Mouse (Mus musculus) heart, postnatal 25 days (tissue): ENCODE results near the gene Snai1. TPM values are rescaled to one million over a fixed set of nuclear protein-coding genes. Genes with fewer than 3 reads are reported as not detected.

Experiments used
- DNase-seq: peaks from one replicate; pipeline ENCODE4 v3.0.0; 2022; ENCODE audit warnings: low spot score
- intact Hi-C: fragments of 180-260 bp; cut with DNase I; formaldehyde crosslinking; loops from one replicate; pipeline ENCODE4 v1.15.1; 2025
- total RNA-seq, 2 experiments: library from RNA; stranded (reverse); gene quantifications; 2 replicates each; pipeline ENCODE4 v1.2.3; 2021

The Snai1 gene
- total RNA-seq, 2 experiments from 2014 or later = 2.0 to 2.8 TPM

- DNase-seq = no peak
- intact Hi-C loops = no loop called here
Observed at GRCm38 (mm10) chr2:167514641-167515040, 23.4 kb upstream of the Snai1 start.

GRCm38 (mm10) chr2:167515688-167516087 is 22.3 kb upstream of the Snai1 start:
- intact Hi-C loops = no loop called here
- no peak for DNase-seq

DNA sequence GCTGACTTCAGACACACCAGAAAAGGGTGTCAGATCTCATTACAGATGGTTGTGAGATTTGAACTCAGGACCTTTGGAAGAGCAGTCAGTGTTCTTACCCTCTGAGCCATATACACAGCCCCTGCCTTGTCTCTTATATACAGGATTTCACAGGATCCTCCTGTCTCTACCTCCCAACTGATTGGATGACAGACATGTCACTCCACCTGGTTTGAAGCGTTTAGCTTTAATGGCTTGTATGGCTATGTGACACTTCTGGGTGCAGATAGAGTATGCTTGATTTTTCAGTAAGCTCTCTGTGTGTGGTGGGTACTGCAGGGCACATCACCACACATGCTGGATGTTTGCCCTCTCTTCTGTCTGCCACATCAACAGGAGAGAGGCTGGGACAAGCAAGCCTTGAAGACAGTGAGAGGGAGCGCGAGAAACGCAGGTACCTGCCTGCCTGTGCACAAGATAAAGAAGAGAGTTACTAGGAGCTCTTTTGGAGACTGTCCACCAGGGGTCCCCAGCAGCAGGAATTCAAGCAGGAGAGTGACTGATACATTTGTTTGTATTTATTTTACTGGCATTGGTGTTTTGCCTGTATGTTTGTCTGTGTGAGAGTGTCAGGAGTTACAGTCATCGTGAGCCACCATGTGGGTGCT is 18.3 kb upstream of the Snai1 start:
- intact Hi-C loops = no loop called here
- DNase-seq = no peak

- no peak for DNase-seq
- intact Hi-C loops = no loop called here
Observed at GRCm38 (mm10) chr2:167528278-167528677, 9.7 kb upstream of the Snai1 start.

- intact Hi-C loops = loop anchor here (10.0 kb wide), 1 partner anchor 365 kb away; no protein-coding TSS in a partner anchor
- no peak for DNase-seq
Observed at GRCm38 (mm10) chr2:167529935-167530513, 8.0 kb upstream of the Snai1 start.

- no peak for DNase-seq
- intact Hi-C loops = loop anchor here (10.0 kb wide), 1 partner anchor 364 kb away; no protein-coding TSS in a partner anchor
Observed at GRCm38 (mm10) chr2:167530536-167530935, 7.5 kb upstream of the Snai1 start.

DNA sequence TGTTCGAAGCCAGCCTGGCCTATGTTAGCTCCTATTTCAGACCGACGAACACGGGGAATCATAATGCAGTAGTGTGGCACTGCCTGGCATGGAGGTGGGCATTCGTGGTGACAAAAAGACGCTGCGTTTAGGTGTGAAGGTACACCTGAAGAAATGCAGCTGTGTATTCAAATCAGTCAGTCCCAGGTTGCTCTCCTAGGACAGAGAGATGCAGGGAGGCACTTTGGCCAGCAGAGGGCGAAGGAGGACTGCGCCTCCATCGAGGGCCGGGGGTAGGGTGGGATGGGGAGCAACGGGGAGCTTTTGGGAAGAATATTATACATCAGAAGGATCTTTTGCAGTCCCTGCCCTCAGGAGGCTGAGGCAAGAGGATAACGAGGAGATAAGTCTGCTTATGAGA is 5.9 kb upstream of the Snai1 start:
- DNase-seq = no peak
- intact Hi-C loops = loop anchor here (1.0 to 10.0 kb wide), 2 partner anchors 148 to 363 kb away; no protein-coding TSS in a partner anchor

DNA sequence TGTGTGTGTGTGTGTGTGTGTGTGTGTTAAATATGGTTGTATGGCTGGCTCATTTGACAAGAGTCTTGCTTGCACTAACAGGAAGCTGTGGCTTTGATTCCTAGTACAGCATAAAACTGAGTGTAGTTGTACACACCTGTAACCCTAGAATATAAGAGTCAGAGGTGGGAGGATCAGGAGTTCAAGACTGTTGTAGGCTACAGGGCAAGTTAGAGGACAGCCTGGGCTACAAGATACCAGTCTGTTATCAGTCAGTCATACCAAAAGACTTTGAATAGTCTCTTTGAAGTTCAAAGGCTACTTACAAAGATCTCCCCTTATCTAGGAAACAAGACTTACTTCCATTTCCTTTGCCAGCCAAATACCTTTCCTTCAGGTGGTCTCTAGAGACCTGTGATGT is 4.1 kb upstream of the Snai1 start:
- intact Hi-C loops = loop anchor here (10.0 kb wide), 1 partner anchor 361 kb away; no protein-coding TSS in a partner anchor
- no peak for DNase-seq

DNA sequence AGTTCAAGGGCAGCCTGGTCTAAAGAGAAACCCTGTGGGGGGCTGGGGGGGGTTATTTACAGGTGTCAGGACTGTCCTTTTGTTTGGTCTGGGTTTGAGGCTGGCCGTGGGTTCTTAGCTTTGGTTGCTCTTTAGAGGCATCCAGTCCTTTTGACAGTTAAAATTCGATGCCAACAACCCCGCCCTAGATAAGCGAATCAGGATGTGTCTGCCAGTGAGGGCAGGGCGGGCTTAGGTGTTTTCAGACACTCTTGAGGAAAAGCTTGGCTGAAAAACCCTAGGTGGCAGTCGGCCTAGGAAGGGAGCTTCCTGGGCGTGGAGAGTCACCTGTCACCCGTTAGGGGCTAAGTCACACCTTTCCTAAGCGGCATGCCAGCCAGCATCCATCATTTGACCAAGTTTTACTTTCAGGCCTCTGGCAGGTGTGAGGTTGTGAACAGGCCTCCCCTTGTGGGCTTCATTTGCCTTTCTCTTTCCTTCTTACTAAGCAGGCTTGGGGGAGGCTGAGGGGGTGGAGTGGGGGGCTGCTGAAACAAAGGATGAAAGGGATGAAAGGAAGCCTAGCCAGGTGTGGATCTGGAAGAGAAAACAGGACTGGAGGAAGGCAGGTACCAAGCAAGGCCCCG is 1.6 kb upstream of the Snai1 start:
- no peak for DNase-seq
- intact Hi-C loops = loop anchor here (10.0 kb wide), 1 partner anchor 358 kb away; no protein-coding TSS in a partner anchor

GRCm38 (mm10) chr2:167538671-167539306 is 794 bp downstream of the Snai1 start:
- no peak for DNase-seq
- intact Hi-C loops = loop anchor here (2.0 to 10.0 kb wide), 2 partner anchors 26 to 356 kb away; no protein-coding TSS in a partner anchor

DNA sequence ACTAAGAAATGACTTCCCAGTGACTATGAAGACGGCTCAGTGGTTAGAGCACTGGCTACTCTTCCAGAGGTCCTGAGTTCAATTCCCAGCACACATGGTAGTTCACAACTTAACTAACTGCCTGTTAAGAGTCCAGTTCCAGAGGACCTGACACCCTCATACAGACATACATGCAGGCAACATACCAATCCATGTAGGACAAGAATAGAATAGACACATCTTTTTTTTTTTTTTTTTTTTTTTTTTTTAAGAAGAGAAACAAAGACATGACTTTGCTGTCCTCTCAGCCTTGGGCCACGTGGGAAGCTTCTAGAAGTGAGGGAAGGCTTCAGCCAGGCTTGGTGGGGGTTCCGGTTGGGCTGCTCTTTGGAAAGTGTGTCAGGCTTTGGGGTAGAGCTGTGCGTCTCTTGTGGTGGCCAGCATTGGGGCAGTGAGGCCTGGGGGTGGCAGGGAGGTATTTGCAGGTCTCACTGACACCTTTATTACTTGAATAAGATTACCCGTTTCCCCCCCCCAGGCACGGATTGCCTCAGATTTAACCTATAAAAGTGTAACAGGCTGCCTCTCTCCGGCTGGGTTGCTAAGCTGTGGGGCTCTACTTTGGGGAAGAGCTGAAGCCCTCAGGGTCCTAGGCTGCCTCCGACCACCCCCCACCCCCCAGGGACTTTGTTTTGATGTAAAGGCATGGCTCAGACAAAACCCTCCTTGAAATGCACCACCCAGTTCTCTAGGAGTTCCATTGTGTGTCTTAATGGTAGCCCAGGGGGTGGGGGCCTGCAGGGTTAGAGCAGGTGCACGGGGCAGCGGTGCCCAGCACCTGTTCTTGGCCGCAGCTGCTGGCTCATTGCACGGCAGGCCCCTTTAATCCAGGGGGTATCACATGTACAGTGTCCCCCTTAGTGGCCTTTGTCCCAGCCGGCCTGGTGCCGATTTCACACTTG is 1.8 kb downstream of the Snai1 start:
- intact Hi-C loops = loop anchor here (2.0 to 10.0 kb wide), 2 partner anchors 25 to 355 kb away; no protein-coding TSS in a partner anchor
- DNase-seq = no peak

GRCm38 (mm10) chr2:167540477-167541110 is 2.6 kb downstream of the Snai1 start:
- intact Hi-C loops = no loop called here
- no peak for DNase-seq

DNA sequence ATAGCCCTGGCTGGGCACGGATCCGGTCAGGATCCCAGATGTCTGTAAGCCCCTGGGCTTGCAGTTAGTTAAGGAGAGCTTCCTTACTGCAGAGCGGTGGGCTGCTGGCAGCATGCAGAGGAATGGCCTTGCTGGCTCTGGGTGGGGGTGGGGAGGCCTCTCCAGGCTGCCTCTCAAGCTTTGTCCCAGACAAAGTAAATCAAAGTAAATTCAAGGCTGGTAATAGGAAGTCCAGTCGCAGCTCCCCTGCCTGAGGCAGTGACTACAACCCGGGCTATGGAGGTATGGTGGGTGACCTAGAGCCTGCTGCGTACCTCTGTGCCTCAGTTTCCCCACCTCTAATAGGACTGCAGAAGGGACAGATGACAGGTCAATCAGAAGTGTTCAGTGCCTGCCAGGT is 3.3 kb downstream of the Snai1 start:
- no peak for DNase-seq
- intact Hi-C loops = no loop called here

- intact Hi-C loops = no loop called here
- no peak for DNase-seq
Observed at GRCm38 (mm10) chr2:167541761-167542160, 3.8 kb downstream of the Snai1 start.

DNA sequence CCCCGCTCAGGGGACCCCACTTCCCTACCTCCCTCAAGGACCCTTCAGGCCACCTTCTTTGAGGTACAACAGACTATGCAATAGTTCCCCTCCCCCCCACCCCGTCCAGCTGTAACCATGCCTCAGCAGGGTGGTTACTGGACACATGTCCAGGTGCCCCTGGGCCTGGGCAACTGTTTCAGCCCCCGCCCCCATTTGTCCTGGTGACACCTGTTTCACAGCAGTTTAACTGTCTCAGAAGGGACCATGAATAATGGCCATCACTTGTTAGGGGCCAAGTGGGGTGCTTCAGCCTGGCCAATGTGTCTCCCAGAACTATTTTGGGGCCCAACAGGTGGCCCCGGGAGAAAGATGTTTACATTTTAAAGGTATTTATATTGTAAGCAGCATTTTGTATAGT is 4.4 kb downstream of the Snai1 start:
- intact Hi-C loops = no loop called here
- DNase-seq = no peak

DNA sequence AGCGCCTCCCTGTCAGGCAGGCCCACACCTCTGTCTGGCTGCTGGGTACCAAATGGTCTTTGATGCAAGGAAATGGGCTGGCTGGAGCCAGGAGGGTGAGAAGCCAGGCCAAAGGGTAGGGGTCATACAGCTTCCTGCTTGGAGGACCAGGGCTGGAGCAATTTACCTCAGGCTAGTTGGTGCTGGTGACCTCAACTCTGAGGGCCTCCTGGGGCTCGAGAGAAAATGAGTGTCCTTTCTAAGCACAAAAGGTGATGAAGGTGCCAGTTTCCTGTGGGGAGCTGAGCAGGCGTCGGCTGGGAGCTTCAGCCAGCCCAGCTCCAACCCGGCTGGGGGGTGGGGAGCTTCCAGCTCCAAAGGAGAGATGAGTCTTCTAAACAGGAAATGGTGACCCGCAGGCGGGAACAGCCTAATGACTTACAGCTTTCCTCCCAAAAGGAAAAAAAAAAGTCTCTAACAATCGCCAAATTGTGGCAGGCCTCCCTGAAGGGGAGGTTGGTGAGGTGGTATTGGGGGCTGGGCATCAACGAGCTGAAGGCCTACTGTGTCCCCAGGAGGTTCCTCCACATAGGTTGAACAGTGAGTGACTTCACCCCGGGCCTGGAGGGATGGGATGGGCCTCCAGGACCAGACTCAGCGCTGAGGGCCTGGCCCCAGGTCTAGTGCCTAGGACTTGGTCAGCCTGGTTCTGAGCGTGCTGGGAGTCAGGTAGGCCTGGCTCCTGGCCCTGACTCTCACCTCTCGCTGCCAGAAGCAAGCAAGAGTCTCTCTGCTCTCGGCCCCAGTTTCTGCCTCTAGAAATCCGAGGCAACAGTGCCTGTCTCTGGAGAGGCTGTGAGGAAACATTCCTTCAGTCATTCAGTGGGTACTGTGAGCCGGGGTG is 5.4 kb downstream of the Snai1 start:
- peak; percentile 54 for DNase-seq
- intact Hi-C loops = no loop called here

GRCm38 (mm10) chr2:167544004-167544356 is 6.0 kb downstream of the Snai1 start:
- DNase-seq = no peak
- intact Hi-C loops = no loop called here

DNA sequence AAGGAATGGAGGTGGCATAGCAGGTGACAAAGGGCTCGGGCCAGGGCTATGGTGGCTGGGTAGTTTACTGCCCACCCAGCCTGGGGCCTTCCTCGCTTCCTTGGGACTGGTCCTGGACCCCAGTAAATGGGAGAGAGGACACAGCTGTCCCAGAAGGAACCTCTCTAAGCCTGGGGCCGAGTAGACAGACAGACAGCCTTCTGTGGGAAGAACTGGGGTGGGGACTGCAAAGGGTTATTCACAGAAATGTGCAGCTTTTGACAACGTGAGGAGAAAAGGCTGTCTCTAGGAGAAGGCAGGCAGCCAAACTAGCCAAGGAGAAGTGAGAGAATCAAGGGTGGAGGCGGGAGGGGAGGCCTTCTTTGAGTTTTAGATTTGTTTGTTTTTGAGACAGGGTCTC is 6.5 kb downstream of the Snai1 start:
- intact Hi-C loops = no loop called here
- DNase-seq = no peak
